Comparison of ENCODE assay signal across 8 mouse cellular contexts in the genomic region with DNA sequence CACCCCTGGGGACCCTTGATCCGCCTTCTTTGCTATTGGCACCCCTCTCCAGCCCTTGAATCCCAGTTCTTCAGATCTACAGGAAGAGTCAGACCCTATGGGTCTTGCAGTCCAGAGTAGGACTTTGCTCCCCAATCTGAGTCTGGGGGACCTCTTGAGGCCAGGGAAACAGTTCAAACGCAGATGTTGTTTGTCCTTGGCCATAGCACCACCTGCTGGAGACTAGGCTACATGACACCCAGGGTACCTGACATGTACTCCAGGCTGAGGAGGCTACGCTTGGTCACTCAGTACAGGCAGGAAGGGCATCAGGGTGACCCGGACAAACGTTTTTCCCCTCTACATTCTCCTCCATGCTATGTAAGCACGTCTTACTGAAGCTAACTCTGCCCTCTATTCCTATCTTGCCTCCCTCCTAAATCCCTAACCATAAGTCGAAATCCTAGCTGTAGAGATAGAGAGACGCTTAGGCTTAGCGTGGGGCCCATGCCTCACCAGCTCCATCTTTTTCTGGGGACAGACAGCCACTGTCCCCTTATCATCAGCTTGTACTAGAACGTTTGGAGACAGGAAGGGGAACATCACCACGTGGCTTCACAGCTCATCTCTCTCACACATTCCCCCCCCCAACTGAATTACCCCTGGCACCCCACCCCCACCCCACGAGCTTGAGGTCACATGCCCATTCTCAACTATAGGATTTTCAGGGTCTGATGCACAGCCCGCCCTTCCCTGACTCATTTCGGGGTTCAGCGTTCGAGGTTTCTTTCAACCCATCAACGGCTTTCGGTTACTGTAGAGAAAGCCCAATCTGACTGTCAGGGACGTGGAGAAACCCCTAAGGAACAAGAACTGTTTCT. TPM values are rescaled to one million over a fixed set of nuclear protein-coding genes. Genes with fewer than 3 reads are reported as not detected.
DNase-seq lines count a peak whose midpoint lies in the region; ATAC-seq and TF ChIP-seq lines count a peak whose summit lies in the region.

No protein-coding gene starts in this region.

- H3K27me3 ChIP-seq in C2C12 (ENCODE audit: control insufficient read depth, insufficient read depth, insufficient read length), result peaks cover 28% of the 10 kb centered on the region
- no peaks in the 10 kb centered on the region for H3K27me3 ChIP-seq in embryonic facial prominence, embryonic 11.5 days (ENCODE audit: control insufficient read depth, insufficient read depth, low read length)
- H3K27me3 ChIP-seq in stomach, embryonic 16.5 days (ENCODE audit: control insufficient read depth, insufficient read depth, low read length), result no peaks in the 10 kb centered on the region

- H3K36me3 ChIP-seq in C2C12 (ENCODE audit: control insufficient read depth, insufficient read depth), result no peaks in the 10 kb centered on the region
- no peaks in the 10 kb centered on the region for H3K36me3 ChIP-seq in embryonic facial prominence, embryonic 11.5 days (replicated peaks; ENCODE audit: control insufficient read depth, insufficient read depth, low read depth, low read length)
- H3K36me3 ChIP-seq in stomach, embryonic 16.5 days (ENCODE audit: control insufficient read depth, insufficient read depth, low read length), result no peaks in the 10 kb centered on the region

- no peak overlapping the region for H3ac ChIP-seq in C2C12 (ENCODE audit: control insufficient read depth, insufficient read length, low read depth)

- H3K27ac ChIP-seq in embryonic facial prominence, embryonic 11.5 days (replicated peaks; ENCODE audit: low read depth, low read length), result 0 out of 2 replicates have a peak overlapping the region, but pooled peaks have one; percentile 23
- peak overlapping the region; percentile 95 for H3K27ac ChIP-seq in stomach, embryonic 16.5 days (ENCODE audit: low read length)

- 47% methylated on average over 19 of the region's 19 CpGs for WGBS in embryonic facial prominence, embryonic 11.5 days
- 51% methylated on average over 19 of the region's 19 CpGs for WGBS in stomach, embryonic 16.5 days

- DNase-seq in adrenal gland, adult 8-10 months, result peak; percentile 45
- peak; percentile 94 for DNase-seq in embryonic facial prominence, embryonic 11.5 days (ENCODE audit: low spot score)
- peak; percentile 66 to 78 for DNase-seq in heart, adult 9 months (ENCODE audit: low spot score in 2 of 2)
- peak; percentile 76 for DNase-seq in kidney, adult 9 months
- peak; percentile 77 for DNase-seq in liver
- DNase-seq in naive thymus-derived CD4-positive, alpha-beta T cell, adult 2 months (ENCODE audit: low read depth), result peak; percentile 95

- TF ChIP-seq CTCF in C2C12 (IDR thresholded peaks at IDR 0.05; ENCODE audit: control insufficient read depth, insufficient read depth, insufficient read length), result peak; percentile 93

- H3K79me2 ChIP-seq in C2C12 (ENCODE audit: control insufficient read depth, insufficient read depth), result no peaks in the 10 kb centered on the region

- H3K9ac ChIP-seq in embryonic facial prominence, embryonic 11.5 days (replicated peaks; ENCODE audit: low read length), result no peak overlapping the region
- peak overlapping the region; percentile 44; the same call in 1 of the 2 replicates for H3K9ac ChIP-seq in stomach, embryonic 16.5 days (ENCODE audit: low read length)

- ATAC-seq in embryonic facial prominence, embryonic 11.5 days (replicated peaks; ENCODE audit: insufficient number of reproducible peaks, low FRiP score, low TSS enrichment, low read depth), result peak; percentile 46; the same call in 1 of the 2 replicates
- ATAC-seq in stomach, embryonic 16.5 days (ENCODE audit: insufficient read depth, low FRiP score), result peak; percentile 41; the same call in 1 of the 2 replicates

- H3K4me2 ChIP-seq in embryonic facial prominence, embryonic 11.5 days (ENCODE audit: low read depth, low read length), result no peak overlapping the region
- peak overlapping the region; percentile 23; the same call in 1 of the 2 replicates for H3K4me2 ChIP-seq in stomach, embryonic 16.5 days (ENCODE audit: low read depth, low read length)

- H3K4me1 ChIP-seq in embryonic facial prominence, embryonic 11.5 days (ENCODE audit: control insufficient read depth, insufficient read depth, low read length), result peaks cover 16% of the 10 kb centered on the region
- H3K4me1 ChIP-seq in stomach, embryonic 16.5 days (ENCODE audit: control insufficient read depth, insufficient read depth, low read length), result peaks cover 33% of the 10 kb centered on the region

- no peaks in the 10 kb centered on the region for H3K79me3 ChIP-seq in C2C12 (ENCODE audit: low read depth)

- H3K4me3 ChIP-seq in C2C12 (ENCODE audit: insufficient read depth, poor library complexity, severe bottlenecking), result no peak overlapping the region
- H3K4me3 ChIP-seq in embryonic facial prominence, embryonic 11.5 days (ENCODE audit: low read depth, low read length), result no peak overlapping the region
- no peak overlapping the region for H3K4me3 ChIP-seq in stomach, embryonic 16.5 days (replicated peaks; ENCODE audit: low read length)

- H3K9me3 ChIP-seq in embryonic facial prominence, embryonic 11.5 days (replicated peaks; ENCODE audit: control insufficient read depth, low read length), result no peaks in the 10 kb centered on the region
- H3K9me3 ChIP-seq in stomach, embryonic 16.5 days (replicated peaks; ENCODE audit: control insufficient read depth, low read length), result no peaks in the 10 kb centered on the region

TF ChIP-seq in C2C12, 6 proteins besides CTCF, POLR2A, EP300 and RAD21:
- TF ChIP-seq MYOD1 (IDR thresholded peaks at IDR 0.05; ENCODE audit: control insufficient read depth, insufficient read length, low read depth), result no peak
- TF ChIP-seq FOSL1 (IDR thresholded peaks at IDR 0.05; ENCODE audit: insufficient read depth, low read length, poor library complexity, severe bottlenecking), result no peak
- no peak for TF ChIP-seq MAX (IDR thresholded peaks at IDR 0.05)
- no peak for TF ChIP-seq USF1 (IDR thresholded peaks at IDR 0.05; ENCODE audit: low read depth)
- TF ChIP-seq CEBPB (IDR thresholded peaks at IDR 0.05; ENCODE audit: low read depth), result no peak
- TF ChIP-seq MYOG (IDR thresholded peaks at IDR 0.05; ENCODE audit: control insufficient read depth, extremely low read depth, insufficient read length), result no peak

RNA-seq across cellular contexts. Expression of a gene that starts 4.7 kb away (rescaled TPM):
- 0.02 TPM for polyA plus RNA-seq in C2C12 (2012; fragmentation: generic; extraction: Trizol)
- total RNA-seq in adrenal gland, adult 8-10 months (2022), result under 1 TPM; 0.12 to 0.24 (median 0.16) TPM
- polyA plus RNA-seq in embryonic facial prominence, embryonic 11.5 days (2014; fragmentation: Nextera tagmentation; extraction: Ambion mirVana), result 0.31 and 0.60 TPM in 2 replicates
- 0.19 TPM in 2 replicates for polyA plus RNA-seq in stomach, embryonic 16.5 days (2015; fragmentation: Nextera tagmentation; extraction: Ambion mirVana)

Comparison
In these comparisons a context has a peak if more than half of its experiments do, and no peak if none do; other contexts are left out.
1. DNase-seq: peak in every context shown above with its lines; median percentile 95 in naive thymus-derived CD4-positive, alpha-beta T cell, adult 2 months; 94 in embryonic facial prominence, embryonic 11.5 days; 77 in liver; 76 in kidney, adult 9 months; 72 in heart, adult 9 months; 45 in adrenal gland, adult 8-10 months.